Mouse (Mus musculus) heart, postnatal 10 days (tissue): ENCODE measurements around the gene Erap1. TPM values are rescaled to one million over a fixed set of nuclear protein-coding genes. Genes with fewer than 3 reads are reported as not detected.

Source experiments
- total RNA-seq, 2 experiments: library from RNA; stranded (reverse); gene quantifications; 2 replicates each; pipeline ENCODE4 v1.2.3; 2021

The Erap1 gene
- total RNA-seq, 2 experiments from 2014 or later = 42.9 to 47.0 TPM

Other genes with a start within 250 kb of the Erap1 start
- gene Zfp72, start 248.7 kb upstream of the Erap1 start, total RNA-seq = 1 to 10 TPM; 2.8 to 3.7 TPM
- 100 to 1,000 TPM; 272 to 274 TPM for gene Ftl1-ps1, start 239.9 kb upstream of the Erap1 start, total RNA-seq
- 1 to 10 TPM; 6.4 to 6.5 TPM for gene Zfp825, start 145.6 kb upstream of the Erap1 start, total RNA-seq
- gene Cast, start 169.2 kb downstream of the Erap1 start, total RNA-seq = 100 to 1,000 TPM; 107 to 108 TPM